Mouse (Mus musculus) bone marrow macrophage, adult 2 months (primary cell): ENCODE measurements around the gene Ppp1cb.

Experiments
- CTCF ChIP-seq: IDR thresholded peaks from 2 replicates; pipeline ENCODE4 v1.5.1; 2012; ENCODE audit warnings: low read depth, mild to moderate bottlenecking, low read length, moderate library complexity
- POLR2A ChIP-seq: IDR thresholded peaks from 2 replicates; pipeline ENCODE4 v1.6.1; 2012; ENCODE audit warnings: mild to moderate bottlenecking, low read depth, low read length, borderline replicate concordance

- TF ChIP-seq POLR2A (no peak), CTCF (no peak)
Observed at GRCm38 (mm10) chr5:32413569-32413968, 45.1 kb upstream of the Ppp1cb start.
